Mouse (Mus musculus) bone marrow, adult 2 months (tissue): ENCODE measurements around the gene Tmem59. TPM values are rescaled to one million over a fixed set of nuclear protein-coding genes. Genes with fewer than 3 reads are reported as not detected.

Experiments used
- H3K27ac ChIP-seq: fragments of 200-500 bp; 2 replicates; pipeline ENCODE4 v1.5.1; 2012; ENCODE audit warnings: low read depth, mild to moderate bottlenecking, control low read depth, inconsistent platforms, low read length; ENCODE audit not compliant: control insufficient read depth, poor library complexity, insufficient read depth
- H3K4me1 ChIP-seq: fragments of 200-500 bp; 2 replicates; pipeline ENCODE4 v1.6.1; 2011; ENCODE audit warnings: low read length; ENCODE audit not compliant: control insufficient read depth, insufficient read depth
- H3K4me3 ChIP-seq: fragments of 200-500 bp; replicated peaks from 2 replicates; pipeline ENCODE3; 2011; ENCODE audit warnings: mild to moderate bottlenecking, low read depth, low read length, control low read depth; ENCODE audit not compliant: control insufficient read depth
- CTCF ChIP-seq: fragments of 200-500 bp; IDR thresholded peaks from 2 replicates; pipeline ENCODE4 v1.5.1; 2011; ENCODE audit warnings: low read length, control low read depth; ENCODE audit not compliant: control insufficient read depth, insufficient read depth
- POLR2A ChIP-seq: fragments of 200-500 bp; IDR thresholded peaks from 2 replicates; pipeline ENCODE4 v1.6.1; 2011; ENCODE audit warnings: low read depth, mild to moderate bottlenecking, control low read depth, low read length, borderline replicate concordance; ENCODE audit not compliant: control insufficient read depth
- WGBS: fragments of 180-500 bp; shearing (Covaris S2); methylation state at CpG from one replicate; pipeline ENCODE4 v1.1.7; 2018; 5-methylcytosine and 5-hydroxymethylcytosine counted together
- polyA plus RNA-seq: library from polyadenylated mRNA; stranded (reverse); fragments of >200 nt; gene quantifications from 2 replicates; pipeline ENCODE4 v1.2.4, GENCODE M21; 2011; ENCODE audit warnings: low replicate concordance; ENCODE audit not compliant: missing spikeins, insufficient read depth, insufficient read length

Tmem59 gene
- polyA plus RNA-seq, 1 experiment = 44.6 TPM

- Histone ChIP-seq H3K27ac (peak overlapping the region; percentile 19; the same call in 1 of the 2 replicates), H3K4me1 (no peaks in the 10 kb centered on the region), H3K4me3 (no peak overlapping the region)
- WGBS = 37% methylated on average over 5 of the region's 5 CpGs
- no peak for TF ChIP-seq CTCF
- no peak for TF ChIP-seq POLR2A
These were observed 10.4 kb upstream of the Tmem59 start for GRCm38 (mm10) chr4:107167798-107168197.

- TF ChIP-seq POLR2A (no peak), CTCF (no peak)
- H3K4me3 ChIP-seq = peak overlapping the region; percentile 78
- no peaks in the 10 kb centered on the region; the same call in 1 of the 2 replicates for H3K4me1 ChIP-seq
- WGBS = 18% methylated on average over 11 of the region's 11 CpGs
- peak overlapping the region; percentile 99; the same call in 1 of the 2 replicates for H3K27ac ChIP-seq
These were observed 693 bp upstream of the Tmem59 start for GRCm38 (mm10) chr4:107177506-107177905.

- 0% methylated on average over 47 of the region's 47 CpGs for WGBS
- Histone ChIP-seq H3K27ac (peak within 1 kb of the TSS; percentile 99), H3K4me1 (no peaks in the 10 kb centered on the region; the same call in 1 of the 2 replicates), H3K4me3 (peak within 1 kb of the TSS; percentile 98)
- TF ChIP-seq CTCF (0 out of 2 replicates have a peak, but pooled peaks have one; percentile 1), POLR2A (0 out of 2 replicates have a peak, but pooled peaks have one; percentile 44)
These were observed 761 bp downstream of the Tmem59 start, which contains the start of gene Tceanc2 for GRCm38 (mm10) chr4:107178830-107179490. Gene Tceanc2 (minus strand): TSS chr4:107179116.

- peak overlapping the region; percentile 99; the same call in 1 of the 2 replicates for H3K27ac ChIP-seq
- TF ChIP-seq POLR2A (no peak), CTCF (no peak)
- WGBS = 0% methylated on average over 8 of the region's 8 CpGs
- H3K4me3 ChIP-seq = peak overlapping the region; percentile 98
- no peaks in the 10 kb centered on the region; the same call in 1 of the 2 replicates for H3K4me1 ChIP-seq
These were observed 1.4 kb downstream of the Tmem59 start for GRCm38 (mm10) chr4:107179561-107179960.

GRCm38 (mm10) chr4:107180746-107181145 is 2.5 kb downstream of the Tmem59 start:
- Histone ChIP-seq H3K4me1 (no peaks in the 10 kb centered on the region; the same call in 1 of the 2 replicates), H3K27ac (no peak overlapping the region)
- TF ChIP-seq CTCF = no peak
- no peak for TF ChIP-seq POLR2A

GRCm38 (mm10) chr4:107181866-107182265 is 3.7 kb downstream of the Tmem59 start:
- Histone ChIP-seq H3K4me1 (no peaks in the 10 kb centered on the region; the same call in 1 of the 2 replicates), H3K27ac (no peak overlapping the region), H3K4me3 (no peak overlapping the region)
- no peak for TF ChIP-seq POLR2A
- no peak for TF ChIP-seq CTCF
- 44% methylated on average over 6 of the region's 6 CpGs for WGBS

More at GRCm38 (mm10) chr4:107180746-107181145, 2.5 kb downstream of the Tmem59 start:
- no peak overlapping the region for H3K4me3 ChIP-seq

- H3K4me3 ChIP-seq = no peak overlapping the region
- H3K4me1 ChIP-seq = no peaks in the 10 kb centered on the region; the same call in 1 of the 2 replicates
- 36% methylated on average over 2 of the region's 2 CpGs for WGBS
- H3K27ac ChIP-seq = no peak overlapping the region; the same call in 1 of the 2 replicates
- TF ChIP-seq CTCF = no peak
- TF ChIP-seq POLR2A = no peak
These were observed 4.6 kb downstream of the Tmem59 start for GRCm38 (mm10) chr4:107182796-107183195.

- no peak for TF ChIP-seq CTCF
- TF ChIP-seq POLR2A = no peak
- H3K27ac ChIP-seq = no peak overlapping the region; the same call in 1 of the 2 replicates
- H3K4me1 ChIP-seq = no peaks in the 10 kb centered on the region; the same call in 1 of the 2 replicates
- 73% methylated on average over 4 of the region's 4 CpGs for WGBS
- H3K4me3 ChIP-seq = no peak overlapping the region
These were observed 5.0 kb downstream of the Tmem59 start for GRCm38 (mm10) chr4:107183203-107183602.

- 89% methylated on average over 3 of the region's 3 CpGs for WGBS
These were observed 7.5 kb downstream of the Tmem59 start for GRCm38 (mm10) chr4:107185703-107186102.

More at GRCm38 (mm10) chr4:107185703-107186102, 7.5 kb downstream of the Tmem59 start:
- Histone ChIP-seq H3K4me1 (no peaks in the 10 kb centered on the region; the same call in 1 of the 2 replicates), H3K4me3 (no peak overlapping the region), H3K27ac (no peak overlapping the region)
- TF ChIP-seq POLR2A (no peak), CTCF (no peak)
